ENCODE assay signal across 8 mouse cellular contexts in genomic region chr8:122551265-122552051, GRCm38 (mm10). TPM values are rescaled to one million over a fixed set of nuclear protein-coding genes. Genes with fewer than 3 reads are reported as not detected.
DNase-seq lines count a peak whose midpoint lies in the region; ATAC-seq lines count a peak whose summit lies in the region.

Gene Piezo1 (minus strand): TSS chr8:122551329.

- intact Hi-C loops in heart, postnatal 10 days (cut with DNase I): loop anchor here (1.0 kb wide), 1 partner anchor 50 kb away; no protein-coding TSS in a partner anchor

- H3K9ac ChIP-seq in forebrain, embryonic 13.5 days: peak within 1 kb of the TSS; percentile 64
- H3K9ac ChIP-seq in neural tube, embryonic 14.5 days (replicated peaks; ENCODE audit: low read depth, low read length): peak within 1 kb of the TSS; percentile 65

- no peaks in the 10 kb centered on the region for H3K9me3 ChIP-seq in forebrain, embryonic 13.5 days (replicated peaks)
- no peaks in the 10 kb centered on the region for H3K9me3 ChIP-seq in neural tube, embryonic 14.5 days (ENCODE audit: control insufficient read depth, low read length)

- DNase-seq in CD8-positive naive resting alpha-beta T cell, adult 2 months (ENCODE audit: low read depth in 2 of 2, low spot score in 2 of 2): peak; percentile 95 to 97
- peak; percentile 81 for DNase-seq in c-Kit-negative CD71-positive TER-119-positive erythroid progenitor cells, embryonic 14.5 days (ENCODE audit: low read depth, low spot score)
- DNase-seq in heart, postnatal 10 days: peak; percentile 94 to 97
- DNase-seq in kidney, postnatal 4 days: peak; percentile 97
- peak; percentile 93 to 94 for DNase-seq in lung, adult 18-20 months
- peak; percentile 84 for DNase-seq in testis, postnatal 14 days (ENCODE audit: low spot score)

- WGBS in forebrain, embryonic 13.5 days: 12% methylated on average over 51 of the region's 56 CpGs
- WGBS in neural tube, embryonic 14.5 days: 14% methylated on average over 43 of the region's 56 CpGs

- H3K4me3 ChIP-seq in forebrain, embryonic 13.5 days: peak within 1 kb of the TSS; percentile 47
- H3K4me3 ChIP-seq in neural tube, embryonic 14.5 days (ENCODE audit: low read depth, low read length): peak within 1 kb of the TSS; percentile 49

- peak within 1 kb of the TSS; percentile 83 for H3K4me2 ChIP-seq in forebrain, embryonic 13.5 days
- peak within 1 kb of the TSS; percentile 79 for H3K4me2 ChIP-seq in neural tube, embryonic 14.5 days (ENCODE audit: low read depth, low read length)

- H3K36me3 ChIP-seq in forebrain, embryonic 13.5 days (ENCODE audit: poor library complexity, severe bottlenecking): no peaks in the 10 kb centered on the region
- H3K36me3 ChIP-seq in neural tube, embryonic 14.5 days (ENCODE audit: control insufficient read depth, insufficient read depth, low read length): no peaks in the 10 kb centered on the region

- peaks cover 47% of the 10 kb centered on the region for H3K27me3 ChIP-seq in forebrain, embryonic 13.5 days
- H3K27me3 ChIP-seq in neural tube, embryonic 14.5 days (ENCODE audit: control insufficient read depth, insufficient read depth, low read length): peaks cover 20% of the 10 kb centered on the region

- ATAC-seq in forebrain, embryonic 13.5 days: peak; percentile 54
- peak; percentile 44; the same call in 1 of the 2 replicates for ATAC-seq in neural tube, embryonic 14.5 days (ENCODE audit: low read depth)

- H3K27ac ChIP-seq in forebrain, embryonic 13.5 days: no peak within 1 kb of the TSS
- H3K27ac ChIP-seq in neural tube, embryonic 14.5 days (ENCODE audit: low read depth, low read length): no peak within 1 kb of the TSS

- H3K4me1 ChIP-seq in forebrain, embryonic 13.5 days: peaks cover 18% of the 10 kb centered on the region
- 0 out of 2 replicates have a peak, but pooled peaks cover 2% of the 10 kb centered on the region for H3K4me1 ChIP-seq in neural tube, embryonic 14.5 days (ENCODE audit: control insufficient read depth, insufficient read depth, low read length)

RNA-seq across cellular contexts. Expression of gene Piezo1, which starts in this region (rescaled TPM):
- polyA plus RNA-seq in forebrain, embryonic 13.5 days (2015; fragmentation: Nextera tagmentation; extraction: Ambion mirVana): 1.4 and 2.0 TPM in 2 replicates
- total RNA-seq in heart, postnatal 10 days (2021): 10 to 100 TPM; 40.3 to 43.3 TPM
- polyA plus RNA-seq in neural tube, embryonic 14.5 days (2014; fragmentation: Nextera tagmentation; extraction: Ambion mirVana): 1.2 and 3.0 TPM in 2 replicates
